Mouse (Mus musculus): ENCODE data around the gene H60b.
"Not testable (repeated sequence)": the region's sequence is repeated elsewhere in the genome, so short reads cannot be mapped to it uniquely, and the experiment has no call there.

The H60b gene

DNA sequence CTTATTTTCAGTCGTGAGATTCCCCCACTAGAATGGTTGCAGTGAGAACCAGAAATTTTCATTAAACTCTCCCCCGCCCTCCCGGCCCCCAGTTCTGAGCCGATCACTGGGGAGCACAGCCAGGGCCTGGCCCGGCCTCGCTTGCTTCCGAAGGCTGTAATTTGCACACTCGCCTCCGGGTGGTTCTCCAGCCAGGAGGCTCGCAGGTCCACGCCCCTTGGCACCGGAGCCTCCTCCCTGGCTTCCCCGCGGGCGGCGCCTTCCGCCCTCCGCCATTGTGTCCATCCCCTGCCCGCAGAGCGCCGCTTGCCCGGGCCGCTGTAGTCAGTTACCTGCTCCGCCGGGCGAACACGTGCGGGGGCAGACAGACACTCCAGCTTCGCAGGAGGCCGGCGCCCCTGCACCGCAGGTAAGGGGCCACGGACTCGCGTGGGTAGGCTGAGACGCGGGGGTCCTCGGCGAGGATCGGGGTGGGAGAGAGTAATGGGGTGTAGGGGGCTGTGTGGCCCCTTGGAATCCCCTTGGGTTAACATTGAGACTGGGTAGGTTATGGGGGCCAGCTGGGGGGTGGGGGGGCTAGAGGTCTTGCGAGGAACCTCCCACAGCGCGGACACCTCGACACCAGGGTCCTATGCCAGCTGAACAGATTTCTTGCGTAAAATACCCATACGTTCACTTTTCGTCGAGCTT is at the start of gene H60b, which contains the start of gene Raet1e:
H60b (plus strand) TSS at position 277 of the 690 bp plus-strand sequence.
Raet1e (plus strand) TSS at position 260 of the 690 bp plus-strand sequence.
- DNase-seq (ENCODE audit: low spot score in 2 of 2), result not testable (repeated sequence)

DNA sequence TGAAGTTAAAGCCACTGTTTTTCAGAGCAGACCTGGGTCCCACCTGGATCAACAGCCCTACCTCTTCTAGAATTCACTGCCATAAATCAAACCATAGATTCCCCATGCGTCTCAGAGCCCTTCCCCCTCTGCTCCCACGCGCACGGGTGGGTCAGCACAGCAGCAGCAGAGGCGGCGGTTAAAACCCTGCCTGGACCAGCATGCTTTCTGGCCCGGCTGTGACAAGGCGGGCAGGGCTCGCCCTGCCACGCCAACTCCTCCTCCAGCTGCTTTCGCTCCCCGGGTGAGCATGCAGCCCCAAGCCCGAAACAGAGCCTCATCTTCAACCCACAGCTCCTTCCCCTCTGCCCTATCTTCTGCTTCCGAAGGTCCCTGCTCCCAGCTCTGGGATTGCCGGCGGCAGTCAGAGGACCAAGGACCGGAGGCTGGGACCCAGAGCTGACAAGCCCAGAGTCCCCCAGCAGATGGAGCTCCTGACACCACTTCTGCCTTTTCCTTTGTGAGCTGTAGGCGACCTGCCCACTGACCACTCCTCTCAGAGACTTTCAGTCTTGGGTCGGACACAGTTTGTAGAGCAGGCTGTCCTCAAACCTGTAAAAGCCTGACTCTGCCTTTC is 17.6 kb upstream of the H60b start:
- DNase-seq (ENCODE audit: low spot score in 2 of 2), result peak; percentile 47 to 60

DNA sequence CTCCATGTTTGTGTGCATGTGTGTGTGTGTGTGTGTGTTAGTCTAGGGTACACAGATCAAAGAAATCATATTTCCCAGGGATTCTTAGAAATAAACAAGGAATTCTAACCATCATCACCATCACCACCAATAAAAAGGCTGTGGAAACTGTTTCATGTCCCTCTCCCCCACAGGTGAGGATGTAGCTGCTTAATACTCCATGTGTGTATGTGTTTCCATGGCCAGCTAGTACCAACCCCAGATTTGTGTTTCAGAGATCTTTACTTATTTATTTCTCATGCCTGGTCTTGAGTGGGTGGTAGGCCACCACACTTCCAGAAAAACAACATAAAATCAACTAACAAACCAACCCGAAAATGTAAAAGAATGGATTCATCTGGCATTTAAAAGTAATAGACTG is 16.2 kb upstream of the H60b start:
- not testable (repeated sequence) for DNase-seq (ENCODE audit: low spot score in 2 of 2)

DNA sequence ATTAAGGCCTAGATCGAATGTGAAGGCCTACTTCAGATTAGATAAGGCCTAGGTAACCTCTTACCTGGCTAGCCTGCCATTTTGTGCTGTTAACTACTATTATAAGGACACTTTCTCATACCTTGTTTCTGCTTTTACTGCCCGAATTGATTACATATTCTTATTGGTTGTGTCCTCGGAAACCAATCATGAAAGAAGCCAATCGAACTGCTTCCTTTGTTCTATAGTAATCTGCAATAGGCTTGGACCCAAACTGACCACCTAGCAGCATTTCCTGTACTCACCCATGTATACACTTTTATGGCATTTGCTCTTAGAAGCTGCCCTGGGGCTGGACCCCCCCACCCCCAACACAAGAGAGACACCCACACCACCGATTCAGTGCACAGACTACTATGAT is 15.5 kb upstream of the H60b start:
- no peak for DNase-seq (ENCODE audit: low spot score in 2 of 2)

DNA sequence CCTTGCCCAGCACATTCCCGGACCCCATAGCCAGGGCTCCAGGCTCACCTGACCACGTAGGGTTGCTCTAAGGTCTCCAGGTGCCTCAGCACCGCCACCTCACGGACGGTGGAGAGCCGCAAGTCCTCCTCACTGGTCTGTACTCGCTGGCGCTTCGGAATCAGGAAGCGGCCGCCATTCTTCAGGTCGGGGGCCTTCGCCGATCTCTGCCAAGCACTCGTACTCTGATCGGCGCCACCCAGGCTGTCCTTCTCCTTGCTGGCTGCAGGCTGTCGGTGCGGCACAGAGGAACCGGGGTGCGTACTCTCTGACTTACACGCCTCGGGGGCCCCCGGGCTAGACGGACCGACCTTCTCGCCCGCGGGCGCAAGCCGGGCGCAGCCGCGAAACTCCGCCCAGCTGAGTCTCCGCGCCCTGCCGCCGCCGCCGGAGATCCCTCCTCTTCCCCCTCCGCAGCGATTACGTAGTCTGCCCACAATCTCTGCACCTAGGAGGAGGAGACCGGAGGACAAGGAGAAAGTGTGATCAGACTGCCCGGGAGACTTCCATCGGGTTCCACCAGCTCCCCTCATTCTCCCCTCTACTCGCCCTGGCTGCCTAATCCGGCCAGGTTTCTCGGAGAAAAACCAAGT is 9.8 kb upstream of the H60b start:
- peak; percentile 62 to 75 for DNase-seq (ENCODE audit: low spot score in 2 of 2)

DNA sequence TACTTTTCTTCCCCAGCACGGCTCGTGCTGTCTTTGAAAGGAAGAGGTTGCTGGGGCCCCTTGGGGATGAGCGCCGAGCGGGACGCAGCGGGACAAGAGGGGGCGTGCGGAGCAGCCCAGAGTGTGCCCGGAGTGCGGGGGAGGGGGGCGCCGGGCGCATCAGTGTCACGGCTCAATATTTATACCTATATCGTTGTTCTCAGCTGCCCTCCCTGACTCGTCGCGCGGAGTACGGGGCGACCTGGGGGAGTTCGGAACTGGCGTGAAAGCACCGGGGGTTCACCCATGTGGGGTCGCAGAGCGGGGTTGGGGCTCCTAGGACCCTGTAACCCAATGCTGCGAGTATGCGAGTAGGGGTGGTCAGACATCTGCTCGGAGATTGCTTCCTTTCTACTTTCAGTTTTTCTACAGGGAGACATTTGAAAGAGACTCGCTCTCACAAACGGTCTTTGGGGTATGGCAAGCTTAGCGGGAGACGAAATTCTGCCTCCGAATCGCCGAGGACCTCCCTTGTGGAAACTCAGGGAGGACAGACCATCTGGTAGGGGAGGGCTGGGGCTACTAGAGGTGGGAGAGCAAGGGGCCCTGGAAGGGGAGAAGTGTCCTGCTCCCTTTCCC is 9.2 kb upstream of the H60b start, which contains the start of gene E030030I06Rik:
E030030I06Rik (minus strand) TSS at position 198 of the 618 bp plus-strand sequence.
- DNase-seq (ENCODE audit: low spot score in 2 of 2), result no peak

DNA sequence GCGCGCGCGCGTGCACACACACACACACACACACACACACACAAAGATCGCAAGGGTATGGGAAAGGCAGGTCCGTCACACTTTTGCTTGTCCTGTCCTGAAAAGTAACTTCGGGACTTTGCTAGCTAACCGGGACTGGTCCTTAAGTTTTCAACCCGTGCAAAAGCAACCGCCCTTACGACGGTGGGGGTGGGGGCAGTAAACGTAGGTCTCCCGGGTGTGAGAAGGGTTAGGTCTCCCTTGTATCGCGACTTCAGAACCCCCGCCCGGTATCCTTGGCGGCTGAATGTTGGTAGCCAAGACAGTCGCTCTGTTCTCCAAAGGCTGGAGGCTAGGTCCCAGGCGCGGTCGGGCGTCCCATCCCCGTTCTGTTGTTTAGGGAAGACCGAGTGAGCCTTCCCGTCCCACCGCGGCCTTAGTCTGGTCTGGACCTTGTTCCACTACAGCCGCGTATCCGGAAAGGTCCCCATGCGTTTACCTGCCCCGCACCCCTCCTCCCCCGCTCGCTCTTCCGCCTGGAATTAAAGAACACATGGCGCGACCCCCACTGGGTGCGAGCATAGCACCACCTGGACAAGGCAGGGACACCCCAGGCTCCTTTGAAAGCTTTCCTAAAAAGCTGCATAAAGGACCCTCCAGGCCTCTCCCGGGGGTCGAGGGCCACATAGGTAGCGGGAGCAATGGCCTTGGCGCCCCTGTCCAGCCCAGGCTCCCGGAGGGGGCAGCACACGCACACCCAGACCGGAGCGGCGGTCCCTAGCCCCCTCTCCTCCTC is 8.5 kb upstream of the H60b start:
- DNase-seq (ENCODE audit: low spot score in 2 of 2), result no peak

DNA sequence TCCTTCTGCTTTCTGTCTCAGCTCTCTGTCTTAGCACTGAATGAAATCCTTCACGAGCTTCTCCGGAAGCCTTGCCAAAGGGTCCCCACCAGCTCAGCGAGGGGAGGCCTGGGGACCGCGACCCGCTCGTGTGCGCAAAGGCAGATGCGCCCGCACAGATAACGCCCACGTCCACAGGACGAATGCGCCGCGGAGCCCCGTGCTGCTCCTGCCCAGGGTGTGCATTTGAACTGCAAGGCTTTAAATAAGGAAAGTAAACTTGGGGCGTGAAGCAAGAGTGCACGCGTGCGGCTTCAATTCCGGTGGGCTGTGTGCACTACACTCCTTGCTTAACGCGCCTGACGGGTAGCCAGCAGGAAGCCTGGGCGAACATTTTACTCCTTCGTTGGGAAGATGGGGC is 7.8 kb upstream of the H60b start:
- peak in 1 of 2 experiments; percentile 25 for DNase-seq (ENCODE audit: low spot score in 2 of 2)

DNA sequence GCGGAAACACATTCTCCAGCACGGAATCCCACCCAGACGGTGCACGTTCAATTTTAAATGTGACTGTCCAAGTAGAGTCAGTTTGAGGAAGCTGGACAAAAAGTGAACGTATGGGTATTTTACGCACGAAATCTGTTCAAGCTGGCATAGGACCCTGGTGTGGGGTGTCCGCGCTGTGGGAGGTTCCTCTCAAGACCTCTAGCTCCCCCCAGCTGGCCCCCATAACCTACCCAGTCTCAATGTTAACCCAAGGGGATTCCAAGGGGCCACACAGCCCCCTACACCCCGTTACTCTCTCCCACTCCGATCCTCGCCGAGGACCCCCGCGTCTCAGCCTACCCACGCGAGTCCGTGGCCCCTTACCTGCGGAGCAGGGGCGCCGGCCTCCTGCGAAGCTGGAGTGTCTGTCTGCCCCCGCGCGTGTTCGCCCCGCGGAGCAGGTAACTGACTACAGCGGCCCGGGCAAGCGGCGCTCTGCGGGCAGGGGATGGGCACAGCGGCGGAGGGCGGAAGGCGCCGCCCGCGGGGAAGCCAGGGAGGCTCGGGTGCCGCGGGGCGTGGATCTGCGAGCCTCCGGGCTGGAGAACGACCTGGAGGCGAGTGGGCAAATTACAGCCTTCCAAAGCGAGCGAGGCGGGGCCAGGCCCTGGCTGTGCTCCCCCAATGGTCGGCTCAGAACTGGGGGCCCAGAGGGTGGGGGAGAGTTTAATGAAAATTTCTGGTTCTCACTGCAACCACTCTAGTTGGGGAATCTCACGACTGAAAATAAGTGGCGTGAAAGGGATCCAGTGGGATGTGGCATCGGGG is 7.1 kb upstream of the H60b start:
- DNase-seq (ENCODE audit: low spot score in 2 of 2), result not testable (repeated sequence)

DNA sequence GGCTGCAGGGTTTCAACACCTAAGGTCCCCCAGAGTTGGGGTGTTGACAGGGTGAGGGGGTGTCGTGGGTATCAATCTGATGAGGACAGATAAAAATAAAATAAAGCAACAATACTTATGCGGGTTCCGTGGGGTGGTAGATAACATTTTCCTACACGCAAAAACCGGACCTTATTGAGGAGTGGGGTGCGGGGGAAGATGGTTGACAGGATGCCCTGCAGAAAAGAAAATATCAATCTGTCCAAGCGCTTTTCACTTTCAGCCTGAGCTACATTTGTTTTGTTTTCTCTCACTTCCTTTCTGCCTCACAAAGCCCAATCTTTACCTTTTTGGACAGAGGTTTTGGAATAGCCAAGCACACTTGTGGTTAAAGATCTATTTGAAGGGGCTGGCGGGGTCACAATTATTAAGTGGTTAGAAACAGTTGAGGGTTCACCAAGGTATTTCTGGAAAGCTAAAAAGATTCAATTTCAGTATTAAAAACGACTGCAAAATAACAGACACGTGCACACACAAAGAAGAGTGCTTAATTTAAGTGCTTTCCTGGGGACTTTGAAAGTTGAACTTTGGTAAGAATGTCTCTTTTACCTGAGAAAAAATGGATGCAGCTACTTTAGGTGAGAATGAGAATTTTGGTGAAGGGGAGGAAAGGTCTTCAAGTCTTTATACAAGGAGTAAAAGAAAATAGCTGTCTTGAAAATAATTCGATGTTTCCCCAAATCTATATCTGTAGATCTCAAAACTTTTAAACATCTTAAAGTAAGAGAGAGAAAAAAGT is 6.3 kb upstream of the H60b start:
- not testable (repeated sequence) for DNase-seq (ENCODE audit: low spot score in 2 of 2)

DNA sequence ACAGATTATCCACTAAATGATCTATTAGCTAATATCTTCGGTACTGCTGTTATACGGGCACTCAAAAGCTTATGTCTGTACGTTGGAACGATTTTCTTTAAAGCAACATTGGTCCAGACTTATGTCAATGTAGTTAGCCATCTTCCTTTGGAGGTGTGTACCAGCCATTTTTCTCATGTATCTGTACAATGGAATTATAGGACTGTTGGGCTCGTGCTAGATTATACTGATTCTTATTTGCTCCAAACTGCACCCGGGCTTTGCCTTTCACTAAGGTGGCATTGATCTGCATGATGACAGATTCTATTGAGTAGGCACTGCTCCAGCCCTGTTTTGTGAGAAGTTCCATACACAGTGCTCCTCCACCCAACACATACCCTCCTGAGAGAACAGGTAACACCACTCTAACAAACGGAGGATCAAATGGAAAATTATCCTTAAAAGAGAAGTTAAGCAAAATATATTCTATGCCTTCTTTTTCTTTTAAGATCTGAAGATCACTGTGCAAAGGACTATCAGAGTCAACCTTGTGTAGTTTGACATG is 5.2 kb upstream of the H60b start:
- DNase-seq (ENCODE audit: low spot score in 2 of 2), result not testable (repeated sequence)

DNA sequence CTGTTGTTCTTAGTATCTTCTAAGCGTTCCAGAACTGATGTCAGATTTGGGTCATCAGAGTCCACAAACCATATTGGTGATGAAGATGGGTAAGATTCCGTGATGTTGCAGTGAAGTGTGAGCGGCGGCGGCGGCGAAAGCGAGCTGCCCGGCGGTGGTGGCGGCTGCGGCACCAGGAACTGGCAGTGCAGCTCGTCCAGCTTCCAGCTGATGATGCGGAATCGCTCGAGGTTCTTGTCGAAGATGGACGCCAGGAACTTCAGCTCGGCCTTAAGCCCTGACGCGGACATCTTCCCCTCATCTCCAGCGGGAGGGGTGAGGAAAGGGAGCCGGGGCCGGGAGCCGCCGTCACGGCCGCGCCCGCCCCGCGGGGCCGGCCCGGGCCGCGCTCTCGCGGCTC is 4.3 kb upstream of the H60b start:
- DNase-seq (ENCODE audit: low spot score in 2 of 2), result not testable (repeated sequence)

DNA sequence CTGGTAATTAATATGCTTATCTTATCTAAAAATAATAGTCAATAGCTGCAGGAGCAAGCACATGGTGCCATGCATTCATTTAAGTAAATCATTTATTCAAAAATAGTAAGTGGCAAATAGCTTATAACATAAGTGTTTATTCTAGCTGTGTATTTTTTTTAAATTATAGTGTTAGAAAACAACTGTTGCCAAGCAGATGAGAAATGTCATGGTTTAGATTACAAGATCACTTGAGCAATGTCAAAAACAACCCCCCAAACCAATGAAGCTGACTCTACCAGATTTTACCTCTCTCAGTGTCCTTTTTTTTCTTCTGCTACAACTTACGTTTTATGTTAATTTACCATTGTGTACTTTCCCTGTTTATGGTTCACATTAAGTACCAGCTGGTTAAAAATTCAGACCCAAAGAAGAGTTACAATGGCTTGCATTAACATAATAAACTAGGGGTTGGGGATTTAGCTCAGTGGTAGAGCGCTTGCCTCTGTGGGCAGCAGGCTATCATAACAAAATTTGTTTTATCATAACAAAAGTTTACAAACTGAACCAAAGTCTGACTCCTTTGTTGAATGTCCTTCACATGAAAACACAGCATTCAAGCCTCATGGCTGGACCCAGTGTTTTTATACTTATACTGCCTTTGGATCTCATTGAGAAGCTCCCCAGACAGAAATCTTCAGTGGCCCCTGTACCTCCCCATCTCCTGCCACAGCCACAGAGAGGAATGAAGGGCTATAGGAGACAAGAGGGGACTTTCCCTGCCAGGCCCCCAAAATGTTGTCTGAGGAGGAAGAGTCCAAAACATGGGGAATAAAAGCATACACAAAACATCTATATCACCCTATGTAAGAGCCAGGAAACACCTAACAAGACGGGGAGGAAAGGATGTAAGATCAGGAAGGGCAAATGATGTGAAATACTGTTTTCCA is 3.3 kb upstream of the H60b start:
- no peak for DNase-seq (ENCODE audit: low spot score in 2 of 2)

DNA sequence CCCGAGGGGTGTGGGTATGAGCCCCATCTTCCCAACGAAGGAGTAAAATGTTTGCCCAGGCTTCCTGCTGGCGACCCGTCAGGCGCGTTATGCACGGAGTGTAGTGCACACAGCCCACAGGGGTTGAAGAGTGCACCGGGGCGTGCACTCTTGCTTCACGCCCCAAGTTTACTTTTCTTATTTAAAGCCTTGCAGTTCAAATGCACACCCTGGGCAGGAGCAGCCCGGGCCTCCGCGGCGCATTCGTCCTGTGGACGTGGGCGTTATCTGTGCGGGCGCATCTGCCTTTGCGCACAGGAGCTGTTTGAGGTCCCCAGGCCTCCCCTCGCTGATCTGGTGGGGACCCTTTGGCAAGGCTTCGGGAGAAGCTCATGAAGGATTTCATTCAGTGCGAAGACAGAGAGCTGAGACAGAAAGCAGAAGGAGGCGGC is 760 bp downstream of the H60b start:
- DNase-seq (ENCODE audit: low spot score in 2 of 2), result no peak

DNA sequence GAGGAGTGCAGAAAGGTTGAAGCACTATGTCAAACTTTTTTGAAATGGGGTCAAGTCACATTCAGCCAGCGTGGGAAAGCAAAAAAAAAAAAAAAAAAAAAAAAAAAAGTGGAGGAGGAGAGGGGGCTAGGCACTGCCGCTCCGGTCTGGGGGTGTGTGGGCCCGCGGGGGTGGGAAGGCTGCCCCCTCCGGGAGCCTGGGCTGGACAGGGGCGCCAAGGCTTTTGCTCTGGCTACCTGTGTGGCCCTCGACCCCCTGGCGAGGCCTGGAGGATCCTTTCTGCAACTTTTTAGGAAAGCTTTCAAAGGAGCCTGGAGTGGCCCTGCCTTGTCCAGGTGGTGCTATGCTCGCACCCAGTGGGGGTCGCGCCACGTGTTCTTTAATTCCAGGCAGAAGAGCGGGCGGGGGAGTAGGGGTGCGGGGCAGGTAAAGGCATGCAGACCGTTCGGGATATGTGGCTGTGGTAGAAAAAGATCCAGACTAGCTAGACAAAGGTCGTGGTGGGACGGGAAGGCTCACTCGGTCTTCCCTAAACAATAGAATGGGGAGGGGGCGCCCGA is 1.3 kb downstream of the H60b start:
- DNase-seq (ENCODE audit: low spot score in 2 of 2), result no peak

DNA sequence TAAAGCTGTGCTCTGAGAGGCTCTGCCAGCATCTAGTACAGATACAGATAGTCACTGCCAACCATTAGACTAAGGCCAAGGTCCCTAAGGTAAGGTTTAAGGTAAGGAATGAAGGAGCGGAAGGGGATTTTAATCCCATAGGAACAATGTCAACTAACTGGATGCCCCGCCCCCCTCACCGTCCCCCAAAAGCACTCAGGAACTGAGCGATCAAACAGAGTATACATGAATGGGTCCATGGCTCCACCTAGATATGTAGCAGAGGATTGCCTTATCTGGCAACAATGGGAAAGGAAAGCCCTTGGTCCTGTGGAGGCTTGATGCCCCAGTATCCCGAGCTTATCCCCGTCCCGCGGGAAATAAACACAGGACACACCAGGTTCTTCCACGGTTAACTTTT is 4.9 kb downstream of the H60b start:
- DNase-seq (ENCODE audit: low spot score in 2 of 2), result not testable (repeated sequence)

DNA sequence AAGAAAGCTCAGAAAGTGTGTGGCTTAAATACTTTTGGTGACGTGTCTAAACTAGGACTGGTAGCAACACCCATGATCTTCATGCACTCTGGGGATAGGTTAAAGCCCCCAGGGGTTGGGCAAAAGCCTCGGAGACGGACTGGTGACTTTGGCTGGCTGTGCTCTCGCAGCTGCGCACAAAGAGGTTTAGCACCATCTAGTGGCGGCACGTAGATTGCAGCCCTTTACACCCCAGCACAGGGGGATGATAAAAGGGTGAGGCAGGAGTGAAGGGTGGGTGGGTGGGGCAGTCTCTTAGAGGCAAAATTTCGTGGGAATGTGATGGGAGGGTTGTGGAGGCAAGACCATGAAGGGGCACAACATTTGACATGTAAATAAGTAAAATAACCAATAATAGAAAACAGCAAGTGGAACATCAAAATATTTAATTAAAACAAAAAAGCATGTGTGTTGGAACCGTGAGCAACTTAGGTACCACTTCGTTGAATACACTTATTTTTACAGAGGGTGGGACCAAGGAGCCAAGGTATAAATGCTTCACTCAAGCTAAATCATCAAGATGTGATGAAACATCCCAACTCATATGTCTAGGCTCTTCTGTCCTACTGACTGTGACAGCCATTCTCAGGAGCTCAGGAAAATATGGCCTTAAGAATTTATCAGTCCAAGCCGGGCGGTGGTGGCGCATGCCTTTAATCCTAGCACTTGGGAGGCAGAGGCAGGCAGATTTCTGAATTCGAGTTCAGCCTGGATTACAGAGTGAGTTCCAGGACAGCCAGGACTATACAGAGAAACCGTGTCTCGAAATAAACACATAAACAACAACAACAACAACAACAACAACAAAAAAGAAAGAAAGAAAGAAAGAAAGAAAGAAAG is 5.6 kb downstream of the H60b start:
- peak; percentile 63 to 78 for DNase-seq (ENCODE audit: low spot score in 2 of 2)
